Mouse (Mus musculus) heart, adult 2 months (tissue): Measurements from ENCODE around the gene Lpin1.

Source experiments
- CTCF ChIP-seq: fragments of 200-600 bp; IDR thresholded peaks from 2 replicates; pipeline ENCODE4 v1.8.1; 2022; ENCODE audit warnings: antibody characterized with exemption, mild to moderate bottlenecking, moderate library complexity
- POLR2A ChIP-seq: fragments of 200-500 bp; IDR thresholded peaks from 2 replicates; pipeline ENCODE4 v1.6.1; 2011; ENCODE audit warnings: mild to moderate bottlenecking, low read depth, low read length, control low read depth; ENCODE audit not compliant: insufficient read depth

DNA sequence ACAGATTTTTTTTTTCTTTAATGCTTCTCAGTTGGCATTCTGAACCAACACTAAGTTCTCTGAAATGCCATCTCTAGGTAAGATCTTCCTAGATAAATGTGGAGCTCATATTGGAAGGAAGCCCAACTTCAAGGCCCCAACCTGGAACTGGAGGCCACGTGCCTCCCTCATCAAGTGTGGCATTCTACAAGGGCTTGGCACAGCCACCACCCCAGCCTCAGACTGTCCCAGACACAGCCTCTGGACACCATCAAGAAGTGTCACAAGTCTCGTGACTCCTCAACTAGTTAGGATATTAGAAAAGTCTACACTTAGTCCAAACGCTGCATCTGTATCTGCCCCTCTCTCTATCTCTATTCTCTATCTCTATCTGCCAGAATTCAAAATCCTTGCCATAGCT, 25.8 kb downstream of the Lpin1 start:
- TF ChIP-seq POLR2A (no peak), CTCF (no peak)
